Mouse (Mus musculus): Measurements from ENCODE around the gene Gm20388. TPM values are rescaled to one million over a fixed set of nuclear protein-coding genes. Genes with fewer than 3 reads are reported as not detected.

The Gm20388 gene
- polyA plus RNA-seq, 1 experiment from 2014 or later, result not detected

DNA sequence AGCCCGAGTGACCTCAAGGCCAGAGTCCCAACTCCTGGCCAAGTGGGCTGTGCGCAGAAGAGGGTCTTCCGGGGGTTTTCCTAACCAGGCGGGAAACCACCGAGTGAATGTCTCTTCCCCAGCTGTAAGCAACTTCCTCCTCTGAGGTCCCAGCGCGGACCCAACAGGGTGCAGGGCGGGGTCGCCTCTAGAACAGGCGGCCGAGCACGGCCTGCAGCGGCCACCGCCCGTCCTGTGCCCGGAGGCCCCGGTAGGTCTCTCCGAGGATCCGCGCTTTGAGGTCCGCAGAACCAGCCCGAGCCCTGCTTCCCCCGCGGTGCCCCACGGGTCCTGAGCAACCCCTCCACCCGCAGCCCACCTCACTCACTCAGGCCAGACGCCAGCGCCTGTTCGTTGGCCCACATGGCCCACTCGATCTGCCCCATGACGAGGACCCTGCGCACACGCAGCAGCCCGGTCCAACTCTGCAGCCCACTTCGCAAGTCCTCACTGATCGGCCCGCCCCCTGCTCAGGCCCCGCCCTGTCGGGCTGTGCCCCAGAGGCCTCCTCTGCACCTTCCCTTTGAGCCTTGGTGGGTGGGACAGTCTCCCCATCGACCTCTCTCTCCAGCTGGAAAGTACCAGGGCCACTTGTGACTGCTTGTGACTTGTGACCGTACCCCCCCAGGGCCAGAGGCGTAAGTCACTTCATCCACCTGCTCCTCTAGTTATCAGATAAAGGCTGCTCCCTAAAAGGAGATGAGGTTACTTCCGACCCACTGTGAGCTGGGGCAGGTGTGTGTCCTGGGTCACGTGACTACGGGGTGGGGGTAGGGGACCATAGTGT is 2522.0 kb downstream of the Gm20388 start, which contains the start of gene Cyba:
Gene Cyba (minus strand): TSS at position 488 of the 826 bp plus-strand sequence.
- Histone ChIP-seq H3K36me3 (ENCODE audit: control insufficient read depth, insufficient read depth, low read length) (peaks cover 13% of the 10 kb centered on the region; the same call in 1 of the 2 replicates), H3K27me3 (ENCODE audit: control insufficient read depth, insufficient read depth, low read length) (no peaks in the 10 kb centered on the region), H3K27ac (replicated peaks; ENCODE audit: low read depth, low read length) (no peak within 1 kb of the TSS), H3K4me3 (ENCODE audit: low read depth, low read length) (peak within 1 kb of the TSS; percentile 35), H3K9ac (ENCODE audit: low read length) (peak within 1 kb of the TSS; percentile 63), H3K9me3 (ENCODE audit: control insufficient read depth, low read length) (no peaks in the 10 kb centered on the region), H3K4me1 (ENCODE audit: control insufficient read depth, insufficient read depth, low read length) (peaks cover 7% of the 10 kb centered on the region), H3K4me2 (ENCODE audit: low read depth, severe bottlenecking) (peak within 1 kb of the TSS; percentile 70)
- 4% methylated on average over 45 of the region's 45 CpGs for WGBS
- ATAC-seq (ENCODE audit: insufficient number of reproducible peaks, low FRiP score, low TSS enrichment, low read depth) (peak; percentile 63), DNase-seq (ENCODE audit: low spot score) (peak; percentile 74)

DNA sequence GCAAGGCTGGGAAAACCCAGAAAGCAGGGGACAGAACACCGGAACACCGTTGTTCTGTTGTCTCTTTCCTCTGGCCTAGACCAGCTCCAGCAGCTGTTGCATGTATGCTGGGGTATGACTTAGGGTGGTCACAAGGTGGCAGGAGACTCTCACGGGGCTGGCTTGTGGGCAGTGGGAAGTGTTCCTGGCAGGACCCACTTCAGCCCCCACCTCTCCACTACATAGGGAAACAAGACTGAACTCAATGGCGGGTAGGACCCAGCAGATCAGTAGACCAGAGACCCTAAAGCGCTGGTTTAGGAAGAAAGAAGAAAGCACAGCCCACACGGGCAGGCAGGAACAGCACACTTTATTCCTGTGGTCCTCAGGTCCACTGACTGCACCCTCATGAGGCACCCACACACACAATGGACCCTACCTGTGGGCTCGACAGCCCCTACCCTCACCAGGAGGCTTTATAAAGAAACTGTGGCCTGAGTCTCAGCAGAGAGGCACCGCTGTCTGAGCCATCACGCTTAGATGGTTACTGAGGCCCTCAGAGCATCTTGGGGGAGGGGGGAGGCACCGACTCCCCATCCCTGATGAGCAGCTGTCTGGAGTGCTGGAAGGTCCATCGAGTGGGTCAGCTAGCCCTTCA is 2522.7 kb downstream of the Gm20388 start:
- no peaks in the 10 kb centered on the region for H3K27me3 ChIP-seq (ENCODE audit: control insufficient read depth, insufficient read depth, low read length)
- no peak overlapping the region for H3K4me3 ChIP-seq (ENCODE audit: low read depth, low read length)
- DNase-seq (ENCODE audit: low spot score), result no peak
- H3K36me3 ChIP-seq (ENCODE audit: control insufficient read depth, insufficient read depth, low read length), result peaks cover 15% of the 10 kb centered on the region
- peaks cover 9% of the 10 kb centered on the region for H3K4me1 ChIP-seq (ENCODE audit: control insufficient read depth, insufficient read depth, low read length)
- peak overlapping the region; percentile 70; the same call in 1 of the 2 replicates for H3K4me2 ChIP-seq (ENCODE audit: low read depth, severe bottlenecking)
- no peak overlapping the region for H3K9ac ChIP-seq (ENCODE audit: low read length)
- WGBS, result 71% methylated on average over 11 of the region's 11 CpGs
- no peak overlapping the region for H3K27ac ChIP-seq (replicated peaks; ENCODE audit: low read depth, low read length)
- H3K9me3 ChIP-seq (ENCODE audit: control insufficient read depth, low read length), result no peaks in the 10 kb centered on the region
- no peak for ATAC-seq (ENCODE audit: insufficient number of reproducible peaks, low FRiP score, low TSS enrichment, low read depth)

DNA sequence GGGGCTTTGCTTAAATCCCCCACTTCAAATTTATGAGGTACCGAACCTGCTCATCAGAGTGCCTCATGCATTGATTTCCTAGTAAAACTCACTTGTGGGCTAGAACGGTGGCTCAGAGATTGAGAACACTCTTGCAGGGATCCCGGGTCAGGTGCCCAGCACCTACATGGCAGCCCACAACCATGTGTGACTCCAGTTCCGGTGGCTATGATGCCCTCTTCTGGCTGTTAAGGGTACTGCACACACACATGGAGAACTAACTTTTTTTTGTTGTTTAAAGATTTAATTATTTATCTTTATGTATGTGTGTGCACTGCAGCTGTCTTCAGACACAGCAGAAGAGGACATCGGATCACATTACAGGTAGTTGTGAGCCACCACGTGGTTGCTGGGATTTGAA is 2524.7 kb downstream of the Gm20388 start:
- H3K4me2 ChIP-seq (ENCODE audit: low read depth, severe bottlenecking), result no peak overlapping the region
- DNase-seq (ENCODE audit: low spot score) (no peak), ATAC-seq (ENCODE audit: insufficient number of reproducible peaks, low FRiP score, low TSS enrichment, low read depth) (no peak)
- 90% methylated on average over 6 of the region's 6 CpGs for WGBS
- no peak overlapping the region for H3K4me3 ChIP-seq (ENCODE audit: low read depth, low read length)
- no peaks in the 10 kb centered on the region for H3K9me3 ChIP-seq (ENCODE audit: control insufficient read depth, low read length)
- H3K36me3 ChIP-seq (ENCODE audit: control insufficient read depth, insufficient read depth, low read length), result peaks cover 17% of the 10 kb centered on the region
- H3K9ac ChIP-seq (ENCODE audit: low read length), result no peak overlapping the region
- peaks cover 9% of the 10 kb centered on the region for H3K4me1 ChIP-seq (ENCODE audit: control insufficient read depth, insufficient read depth, low read length)
- H3K27ac ChIP-seq (replicated peaks; ENCODE audit: low read depth, low read length), result no peak overlapping the region
- no peaks in the 10 kb centered on the region for H3K27me3 ChIP-seq (ENCODE audit: control insufficient read depth, insufficient read depth, low read length)

DNA sequence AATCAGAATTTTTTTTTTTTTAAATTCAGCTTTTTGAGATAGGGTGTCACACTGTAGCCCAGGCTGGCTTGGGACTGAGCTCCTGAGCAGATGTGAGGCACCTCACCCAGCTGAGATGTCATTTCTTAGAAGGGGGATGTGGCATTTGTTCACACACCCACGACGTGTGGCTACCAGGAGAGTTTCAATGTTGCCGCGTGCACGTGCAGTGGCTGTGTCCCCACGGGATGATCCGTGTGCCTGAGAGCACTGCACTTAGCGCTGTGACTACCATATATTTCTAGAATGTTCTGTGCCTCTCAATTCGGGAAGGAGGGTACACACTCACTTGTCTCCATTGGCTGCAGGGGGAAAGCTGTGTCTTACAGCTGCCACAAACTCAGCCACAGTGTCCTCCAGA is 2525.5 kb downstream of the Gm20388 start:
- no peak overlapping the region for H3K4me3 ChIP-seq (ENCODE audit: low read depth, low read length)
- no peak overlapping the region for H3K9ac ChIP-seq (ENCODE audit: low read length)
- no peak for ATAC-seq (ENCODE audit: insufficient number of reproducible peaks, low FRiP score, low TSS enrichment, low read depth)
- no peaks in the 10 kb centered on the region for H3K9me3 ChIP-seq (ENCODE audit: control insufficient read depth, low read length)
- no peak overlapping the region for H3K4me2 ChIP-seq (ENCODE audit: low read depth, severe bottlenecking)
- no peaks in the 10 kb centered on the region for H3K27me3 ChIP-seq (ENCODE audit: control insufficient read depth, insufficient read depth, low read length)
- 96% methylated on average over 9 of the region's 9 CpGs for WGBS
- no peak overlapping the region for H3K27ac ChIP-seq (replicated peaks; ENCODE audit: low read depth, low read length)
- H3K36me3 ChIP-seq (ENCODE audit: control insufficient read depth, insufficient read depth, low read length), result peaks cover 17% of the 10 kb centered on the region
- H3K4me1 ChIP-seq (ENCODE audit: control insufficient read depth, insufficient read depth, low read length), result peaks cover 9% of the 10 kb centered on the region
- no peak for DNase-seq (ENCODE audit: low spot score)

DNA sequence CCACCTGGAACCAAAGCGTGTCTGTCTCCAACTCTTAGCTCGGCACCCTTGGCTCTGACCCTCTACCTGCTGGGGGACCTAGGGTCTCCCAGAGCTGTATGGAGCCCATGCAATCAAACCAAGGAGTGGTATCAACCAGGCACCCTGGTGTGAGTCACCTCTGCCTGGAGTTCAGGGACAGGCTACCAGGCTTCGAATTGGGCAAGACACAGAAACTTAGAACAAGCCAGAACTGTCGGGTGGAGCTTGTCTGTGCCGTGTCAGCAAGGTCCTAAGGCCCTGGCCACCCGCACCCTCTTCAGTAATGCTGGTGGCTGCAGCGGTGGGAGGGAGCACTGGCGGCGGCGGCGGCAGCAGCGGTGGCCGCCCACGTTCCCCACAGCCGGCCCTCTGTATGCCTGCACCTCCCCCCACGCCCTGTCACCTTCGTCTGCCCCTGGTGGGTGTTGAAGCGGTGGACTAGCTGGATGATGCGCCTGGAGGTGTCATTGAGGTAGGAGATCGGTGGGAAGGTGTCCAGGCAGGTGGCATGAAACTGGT is 2526.0 kb downstream of the Gm20388 start:
- no peak for ATAC-seq (ENCODE audit: insufficient number of reproducible peaks, low FRiP score, low TSS enrichment, low read depth)
- no peaks in the 10 kb centered on the region for H3K9me3 ChIP-seq (ENCODE audit: control insufficient read depth, low read length)
- DNase-seq (ENCODE audit: low spot score), result no peak
- H3K27ac ChIP-seq (replicated peaks; ENCODE audit: low read depth, low read length), result no peak overlapping the region
- H3K4me1 ChIP-seq (ENCODE audit: control insufficient read depth, insufficient read depth, low read length), result peaks cover 8% of the 10 kb centered on the region
- no peak overlapping the region for H3K4me3 ChIP-seq (ENCODE audit: low read depth, low read length)
- H3K9ac ChIP-seq (ENCODE audit: low read length), result no peak overlapping the region
- H3K36me3 ChIP-seq (ENCODE audit: control insufficient read depth, insufficient read depth, low read length), result peaks cover 17% of the 10 kb centered on the region
- WGBS, result 84% methylated on average over 20 of the region's 20 CpGs
- no peaks in the 10 kb centered on the region for H3K27me3 ChIP-seq (ENCODE audit: control insufficient read depth, insufficient read depth, low read length)
- no peak overlapping the region for H3K4me2 ChIP-seq (ENCODE audit: low read depth, severe bottlenecking)

DNA sequence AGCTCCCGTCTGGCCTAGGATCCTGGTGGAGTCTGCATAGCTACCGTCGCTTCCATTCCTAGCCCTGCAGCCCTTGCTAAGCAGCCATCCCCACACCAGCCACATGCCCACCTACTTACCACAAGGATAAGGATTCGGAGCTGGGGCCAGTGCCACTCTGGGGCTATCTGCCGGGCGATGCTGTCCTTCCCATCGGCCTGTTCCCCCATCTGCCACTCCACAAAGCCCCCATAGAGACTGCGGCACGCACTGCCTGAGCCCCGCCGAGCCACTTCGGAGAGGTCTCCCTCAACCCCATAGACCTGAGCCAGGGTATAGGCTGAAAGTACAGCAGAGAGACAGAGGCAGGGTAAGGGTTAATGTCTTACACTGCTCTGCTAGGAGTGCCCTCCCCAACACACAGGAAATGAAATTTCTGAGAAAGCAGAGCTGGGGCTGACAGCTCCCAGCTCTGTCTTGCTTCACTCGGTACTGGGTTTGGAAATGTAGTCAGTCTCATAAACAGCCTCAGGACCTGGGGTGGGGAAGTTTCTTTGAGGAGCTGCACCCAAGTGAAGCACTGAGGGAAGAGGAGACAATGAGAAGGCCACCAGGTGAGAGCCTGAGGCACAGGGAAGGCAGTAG is 2527.2 kb downstream of the Gm20388 start:
- Histone ChIP-seq H3K27ac (replicated peaks; ENCODE audit: low read depth, low read length) (no peak overlapping the region), H3K4me3 (ENCODE audit: low read depth, low read length) (no peak overlapping the region), H3K4me2 (ENCODE audit: low read depth, severe bottlenecking) (no peak overlapping the region), H3K27me3 (ENCODE audit: control insufficient read depth, insufficient read depth, low read length) (no peaks in the 10 kb centered on the region), H3K9ac (ENCODE audit: low read length) (no peak overlapping the region), H3K9me3 (ENCODE audit: control insufficient read depth, low read length) (no peaks in the 10 kb centered on the region), H3K4me1 (ENCODE audit: control insufficient read depth, insufficient read depth, low read length) (peaks cover 5% of the 10 kb centered on the region; the same call in 1 of the 2 replicates), H3K36me3 (ENCODE audit: control insufficient read depth, insufficient read depth, low read length) (peaks cover 17% of the 10 kb centered on the region)
- DNase-seq (ENCODE audit: low spot score), result no peak
- WGBS, result 86% methylated on average over 13 of the region's 13 CpGs
- no peak for ATAC-seq (ENCODE audit: insufficient number of reproducible peaks, low FRiP score, low TSS enrichment, low read depth)

DNA sequence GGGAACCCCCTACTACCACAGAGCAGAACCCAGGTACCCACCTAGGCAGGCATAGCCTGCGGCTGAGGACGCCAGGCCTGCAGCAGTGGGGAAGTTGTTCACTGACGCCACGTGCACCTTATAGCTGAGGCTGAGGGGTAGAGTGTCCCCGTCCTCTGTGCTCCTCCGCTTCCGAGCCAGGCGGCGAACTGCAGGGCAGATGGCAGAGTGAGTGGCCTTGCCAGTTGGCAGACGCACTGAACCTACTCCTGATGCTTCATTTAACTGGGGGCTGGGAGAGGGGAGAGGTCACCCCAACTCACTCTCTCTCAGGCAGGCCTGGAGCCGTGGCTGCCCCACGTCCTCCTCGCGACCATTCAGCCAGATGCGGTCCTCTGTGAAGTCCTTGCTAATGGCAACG is 2528.7 kb downstream of the Gm20388 start:
- no peak overlapping the region for H3K9ac ChIP-seq (ENCODE audit: low read length)
- ATAC-seq (ENCODE audit: insufficient number of reproducible peaks, low FRiP score, low TSS enrichment, low read depth), result no peak
- H3K9me3 ChIP-seq (ENCODE audit: control insufficient read depth, low read length), result no peaks in the 10 kb centered on the region
- H3K4me3 ChIP-seq (ENCODE audit: low read depth, low read length), result no peak overlapping the region
- peaks cover 5% of the 10 kb centered on the region; the same call in 1 of the 2 replicates for H3K4me1 ChIP-seq (ENCODE audit: control insufficient read depth, insufficient read depth, low read length)
- no peak overlapping the region for H3K4me2 ChIP-seq (ENCODE audit: low read depth, severe bottlenecking)
- no peak for DNase-seq (ENCODE audit: low spot score)
- no peak overlapping the region for H3K27ac ChIP-seq (replicated peaks; ENCODE audit: low read depth, low read length)
- H3K27me3 ChIP-seq (ENCODE audit: control insufficient read depth, insufficient read depth, low read length), result no peaks in the 10 kb centered on the region
- 96% methylated on average over 16 of the region's 16 CpGs for WGBS
- H3K36me3 ChIP-seq (ENCODE audit: control insufficient read depth, insufficient read depth, low read length), result peaks cover 15% of the 10 kb centered on the region

DNA sequence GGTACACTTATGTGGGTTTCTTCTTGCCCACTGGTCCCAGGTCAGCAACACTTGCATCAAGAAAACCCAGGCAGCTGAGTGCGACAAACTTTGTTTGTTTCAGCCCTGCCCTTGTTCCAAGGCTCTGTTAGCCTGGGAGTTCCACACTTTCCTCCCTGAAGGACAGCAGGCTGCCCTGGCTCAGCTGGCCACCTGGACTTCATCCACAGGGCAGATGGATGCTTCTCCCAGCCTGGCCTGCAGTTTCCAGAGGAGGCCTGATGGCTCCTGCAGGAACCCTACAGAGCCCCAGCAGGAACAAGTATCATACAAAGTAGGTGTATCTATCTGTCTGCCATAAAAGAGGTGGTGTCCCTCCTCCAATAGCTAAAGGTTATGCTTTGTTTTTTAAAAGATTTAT is 2530.7 kb downstream of the Gm20388 start:
- H3K4me2 ChIP-seq (ENCODE audit: low read depth, severe bottlenecking), result no peak overlapping the region
- no peak for ATAC-seq (ENCODE audit: insufficient number of reproducible peaks, low FRiP score, low TSS enrichment, low read depth)
- peaks cover 10% of the 10 kb centered on the region for H3K36me3 ChIP-seq (ENCODE audit: control insufficient read depth, insufficient read depth, low read length)
- WGBS, result 90% methylated on average over 1 of the region's 1 CpGs
- H3K4me1 ChIP-seq (ENCODE audit: control insufficient read depth, insufficient read depth, low read length), result peaks cover 5% of the 10 kb centered on the region; the same call in 1 of the 2 replicates
- no peak overlapping the region for H3K4me3 ChIP-seq (ENCODE audit: low read depth, low read length)
- H3K9me3 ChIP-seq (ENCODE audit: control insufficient read depth, low read length), result no peaks in the 10 kb centered on the region
- H3K9ac ChIP-seq (ENCODE audit: low read length), result no peak overlapping the region
- 0 out of 2 replicates have a peak, but pooled peaks cover 2% of the 10 kb centered on the region for H3K27me3 ChIP-seq (ENCODE audit: control insufficient read depth, insufficient read depth, low read length)
- no peak for DNase-seq (ENCODE audit: low spot score)
- H3K27ac ChIP-seq (replicated peaks; ENCODE audit: low read depth, low read length), result no peak overlapping the region
